Mouse (Mus musculus) inflammation-experienced regulatory T-cells, adult 6 months (primary cell): ENCODE measurements around the gene Tbc1d32. TPM values are rescaled to one million over a fixed set of nuclear protein-coding genes. Genes with fewer than 3 reads are reported as not detected.

Source experiments
- ATAC-seq: one replicate; pipeline ENCODE4 v1.8.0; 2017
- polyA plus RNA-seq, 3 experiments: library from polyadenylated mRNA; unstranded; fragments of 100-300 nt; shearing (Covaris generic); gene quantifications; one replicate each; pipeline ENCODE4 v1.2.1; 2017

Tbc1d32 gene
- polyA plus RNA-seq, 3 experiments from 2014 or later, result 0.87 to 2.4 (median 1.5) TPM

GRCm38 (mm10) chr10:56106333-56106995, 122.0 kb downstream of the Tbc1d32 start, which contains the start of gene Msl3l2:
TSS of gene Msl3l2 (plus strand) at chr10:56106917.
- ATAC-seq, result peak; percentile 97

GRCm38 (mm10) chr10:56099641-56100310, 128.7 kb downstream of the Tbc1d32 start:
- no peak for ATAC-seq

GRCm38 (mm10) chr10:56099126-56099525, 129.4 kb downstream of the Tbc1d32 start:
- ATAC-seq, result no peak

- ATAC-seq, result no peak
Observed at GRCm38 (mm10) chr10:56096757-56097156, 131.7 kb downstream of the Tbc1d32 start.

- no peak for ATAC-seq
Observed at GRCm38 (mm10) chr10:56094586-56094985, 133.9 kb downstream of the Tbc1d32 start.

GRCm38 (mm10) chr10:56089714-56090113, 138.8 kb downstream of the Tbc1d32 start:
- ATAC-seq, result no peak

GRCm38 (mm10) chr10:56062746-56063145, 165.7 kb downstream of the Tbc1d32 start:
- ATAC-seq, result no peak

- ATAC-seq, result no peak
Observed at GRCm38 (mm10) chr10:56061238-56061830, 167.2 kb downstream of the Tbc1d32 start.

- ATAC-seq, result no peak
Observed at GRCm38 (mm10) chr10:56058979-56059422, 169.5 kb downstream of the Tbc1d32 start.

GRCm38 (mm10) chr10:56025400-56025799, 203.1 kb downstream of the Tbc1d32 start:
- ATAC-seq, result no peak

GRCm38 (mm10) chr10:56024579-56024978, 203.9 kb downstream of the Tbc1d32 start:
- no peak for ATAC-seq

- peak; percentile 67 for ATAC-seq
Observed at GRCm38 (mm10) chr10:55979898-55980521, 248.5 kb downstream of the Tbc1d32 start.

- ATAC-seq, result no peak
Observed at GRCm38 (mm10) chr10:55978001-55978400, 250.5 kb downstream of the Tbc1d32 start.

Other genes starting within 250 kb of the Tbc1d32 start
- gene Msl3l2, start 121.8 kb downstream of the Tbc1d32 start, polyA plus RNA-seq, result 1 to 10 TPM; 1.1 to 2.4 (median 1.9) TPM
- gene Gja1, start 148.6 kb upstream of the Tbc1d32 start, polyA plus RNA-seq, result under 1 TPM; 0.18 to 0.59 (median 0.30) TPM